Mouse (Mus musculus) embryonic fibroblast, embryonic 13.5 days (primary cell): ENCODE data around the gene Pigx.

Source experiments
- CTCF ChIP-seq: IDR thresholded peaks from 2 replicates; pipeline ENCODE4 v1.5.1; 2011; ENCODE audit warnings: mild to moderate bottlenecking, control low read depth, low read length, moderate library complexity, borderline replicate concordance; ENCODE audit not compliant: insufficient read depth
- POLR2A ChIP-seq: IDR thresholded peaks from 2 replicates; pipeline ENCODE4 v1.6.1; 2011; ENCODE audit warnings: low read depth, mild to moderate bottlenecking, control low read depth, low read length, moderate library complexity

DNA sequence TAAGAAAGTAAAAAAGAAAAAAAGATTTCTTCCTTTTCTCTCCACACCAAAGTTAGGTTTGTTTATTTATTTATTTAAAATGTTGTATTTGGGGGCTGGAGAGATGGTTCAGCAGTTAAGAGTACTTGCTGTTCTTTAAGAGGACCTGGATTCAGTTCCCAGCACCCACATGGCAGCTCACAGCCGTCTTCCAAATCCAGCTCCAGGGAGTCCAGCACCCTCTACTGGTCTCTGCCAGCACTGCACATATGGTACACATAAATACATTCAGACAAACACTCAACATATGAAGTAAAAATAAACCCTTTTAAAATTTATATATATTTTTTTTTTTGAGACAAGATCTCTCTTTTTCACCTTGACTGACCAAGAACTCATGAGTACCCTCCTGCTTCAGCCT, 6.2 kb upstream of the Pigx start:
- no peak for TF ChIP-seq POLR2A
- no peak for TF ChIP-seq CTCF
